Mouse (Mus musculus) T-cell, adult 2 months (primary cell): Measurements from ENCODE around the gene Plcg1.

Experiments
- DNase-seq: peaks from one replicate; pipeline ENCODE4 v3.0.0; 2022; ENCODE audit warnings: low spot score

Gene Plcg1

DNA sequence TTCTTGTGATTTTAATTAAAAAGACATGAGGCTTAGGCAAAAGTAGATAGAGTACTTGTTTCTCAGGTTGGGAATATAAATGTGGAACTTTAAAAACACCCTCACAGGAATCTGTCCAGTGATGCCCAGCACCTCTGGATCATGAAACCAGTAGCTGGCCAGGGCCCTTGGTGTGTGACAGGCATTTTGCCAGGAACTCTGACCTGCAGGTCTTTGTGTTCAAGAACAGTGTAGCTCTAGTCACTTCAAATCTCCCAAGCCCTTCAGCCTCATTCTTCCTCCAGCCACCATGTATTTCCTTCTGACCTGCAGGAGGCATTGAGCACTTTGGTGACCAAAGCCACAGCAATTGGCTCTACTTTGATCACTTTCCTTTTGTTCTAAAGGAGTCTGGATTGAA, 39.3 kb downstream of the Plcg1 start:
- no peak for DNase-seq

- DNase-seq, result no peak
These were observed 39.8 kb downstream of the Plcg1 start for GRCm38 (mm10) chr2:160770871-160771270.

- DNase-seq, result no peak
These were observed 40.5 kb downstream of the Plcg1 start for GRCm38 (mm10) chr2:160771325-160772276.

DNA sequence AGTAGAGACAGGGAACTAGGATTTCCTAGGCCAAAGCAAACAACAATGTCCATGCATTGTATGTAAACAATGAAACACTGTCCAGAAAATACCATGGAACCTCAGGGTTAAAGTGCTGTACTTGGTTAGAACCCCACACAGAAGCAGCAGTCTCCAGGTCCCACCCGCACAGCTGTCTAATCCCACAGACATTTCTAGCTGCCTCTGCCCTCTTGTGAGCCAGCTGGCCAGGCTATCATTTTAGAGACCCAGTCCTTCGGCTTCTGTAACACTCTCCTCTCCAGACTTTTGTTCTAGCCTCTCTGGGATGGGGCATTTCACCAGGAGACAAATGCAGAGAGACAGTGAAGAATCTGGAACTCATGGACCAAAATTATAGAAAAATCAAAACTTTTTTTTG, 46.9 kb downstream of the Plcg1 start:
- no peak for DNase-seq

DNA sequence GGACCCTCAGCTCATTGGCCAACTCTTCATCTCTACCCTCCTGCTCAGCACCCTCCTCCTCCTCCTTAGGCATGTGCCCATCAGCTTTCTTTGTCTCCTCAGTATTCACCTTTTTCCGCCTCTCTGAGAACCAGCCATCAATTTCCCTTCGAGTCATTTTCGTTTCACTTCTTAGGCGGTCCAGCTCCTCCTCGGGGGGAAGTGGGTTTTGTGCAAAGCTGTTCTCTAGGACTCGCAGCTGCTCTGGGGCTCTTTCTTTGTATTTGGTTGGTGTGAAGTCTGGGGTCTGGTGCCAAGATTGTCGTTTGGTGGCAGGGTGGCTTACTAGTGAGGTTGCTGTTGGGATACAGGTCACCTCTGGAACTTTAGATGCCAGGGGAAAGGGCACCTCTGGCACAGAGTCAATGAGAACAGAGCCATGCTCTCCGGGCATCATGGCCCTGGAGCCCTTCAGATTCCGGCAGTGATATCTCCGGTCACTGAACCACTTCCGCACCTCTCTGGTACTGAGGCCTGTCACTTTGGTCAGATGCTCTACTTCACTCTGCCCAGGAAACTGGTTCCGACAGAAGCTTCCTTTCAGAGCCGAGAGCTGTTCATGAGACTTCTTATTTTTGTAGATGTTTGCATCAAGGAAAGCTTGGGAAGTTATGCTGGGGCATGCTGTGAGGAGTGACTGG, 49.2 kb downstream of the Plcg1 start:
- DNase-seq, result peak; percentile 39

- DNase-seq, result no peak
These were observed 49.7 kb downstream of the Plcg1 start for GRCm38 (mm10) chr2:160780834-160781219.

- DNase-seq, result no peak
These were observed 55.2 kb downstream of the Plcg1 start for GRCm38 (mm10) chr2:160786333-160786732.

DNA sequence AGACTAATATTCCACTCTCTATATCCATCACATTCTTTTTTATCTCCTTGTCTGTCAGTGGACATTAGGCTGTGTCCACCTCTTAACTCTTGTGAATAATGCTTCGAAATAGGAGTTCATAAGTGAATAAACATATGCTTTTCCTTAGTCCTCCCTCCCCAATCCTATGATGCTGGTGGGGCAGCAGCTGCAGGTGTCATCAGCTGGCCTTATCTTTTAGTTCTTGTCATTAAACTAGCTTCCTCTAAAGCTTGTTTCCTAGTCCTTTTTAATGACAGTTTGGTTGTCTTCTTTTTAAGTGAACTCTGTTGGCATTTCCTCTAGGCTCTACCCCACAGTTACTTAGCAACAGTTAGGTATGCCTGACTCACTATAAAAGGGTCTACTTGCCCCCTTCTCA, 57.9 kb downstream of the Plcg1 start:
- no peak for DNase-seq

DNA sequence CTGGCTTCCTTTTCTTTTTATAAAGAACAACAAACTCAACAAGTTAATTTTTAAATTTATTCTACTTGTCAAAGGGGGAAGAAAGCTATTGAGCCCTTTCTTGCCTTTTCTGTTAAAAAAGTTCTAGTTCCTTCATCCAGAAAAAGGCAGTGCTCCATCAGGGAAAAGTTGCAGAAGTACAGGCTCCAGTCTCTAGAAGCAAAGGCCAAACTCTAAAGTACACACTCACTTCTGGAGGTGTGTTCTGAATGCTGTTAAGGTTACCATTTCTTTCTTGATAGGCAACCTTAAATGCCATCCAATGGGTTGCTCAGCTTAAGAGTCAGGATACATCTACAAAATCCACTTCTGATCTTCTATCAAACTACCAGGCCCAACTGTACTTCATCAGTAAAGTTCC, 58.6 kb downstream of the Plcg1 start:
- DNase-seq, result no peak

DNA sequence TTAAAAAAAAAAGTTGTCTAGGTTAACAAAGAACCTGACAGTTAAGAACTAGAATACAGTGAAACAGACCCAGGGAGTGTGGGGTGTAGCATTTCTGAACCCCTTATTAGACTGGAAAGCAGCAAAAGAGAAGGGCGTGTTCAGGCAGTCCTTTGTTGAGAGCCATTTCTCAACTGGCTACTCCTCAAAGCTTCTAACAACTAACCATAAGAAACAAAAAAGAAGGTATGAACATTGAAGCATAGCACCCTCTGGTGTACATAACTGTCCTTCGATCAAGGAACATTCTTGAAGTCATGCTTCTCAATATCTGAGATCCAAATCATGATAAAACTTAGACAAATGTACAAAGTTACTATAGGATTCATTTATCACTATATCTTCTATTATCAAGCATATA, 62.0 kb downstream of the Plcg1 start:
- peak; percentile 36 for DNase-seq

DNA sequence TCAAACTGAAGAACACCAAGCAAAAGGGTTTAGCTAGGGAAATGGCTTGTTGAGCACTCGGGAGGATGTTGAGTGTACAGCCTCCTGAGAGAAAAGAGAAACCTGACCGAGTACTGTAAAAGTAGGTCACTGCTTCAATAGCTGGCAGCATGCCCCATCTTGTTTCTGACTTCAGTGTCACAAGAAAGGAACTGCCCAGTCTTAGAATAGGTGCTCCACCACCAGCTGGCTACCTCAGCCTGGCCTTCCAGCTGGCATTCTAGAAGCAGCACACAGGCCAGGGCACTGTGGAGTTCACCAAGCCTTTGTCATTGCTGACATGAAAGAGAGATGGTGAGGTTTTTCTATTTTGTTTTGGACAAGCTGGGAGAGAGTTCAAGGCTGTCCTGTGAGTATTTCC, 65.9 kb downstream of the Plcg1 start:
- no peak for DNase-seq

- no peak for DNase-seq
These were observed 67.1 kb downstream of the Plcg1 start for GRCm38 (mm10) chr2:160798206-160798605.

- DNase-seq, result no peak
These were observed 69.9 kb downstream of the Plcg1 start for GRCm38 (mm10) chr2:160800967-160801366.

GRCm38 (mm10) chr2:160802326-160802725, 71.2 kb downstream of the Plcg1 start:
- DNase-seq, result no peak

DNA sequence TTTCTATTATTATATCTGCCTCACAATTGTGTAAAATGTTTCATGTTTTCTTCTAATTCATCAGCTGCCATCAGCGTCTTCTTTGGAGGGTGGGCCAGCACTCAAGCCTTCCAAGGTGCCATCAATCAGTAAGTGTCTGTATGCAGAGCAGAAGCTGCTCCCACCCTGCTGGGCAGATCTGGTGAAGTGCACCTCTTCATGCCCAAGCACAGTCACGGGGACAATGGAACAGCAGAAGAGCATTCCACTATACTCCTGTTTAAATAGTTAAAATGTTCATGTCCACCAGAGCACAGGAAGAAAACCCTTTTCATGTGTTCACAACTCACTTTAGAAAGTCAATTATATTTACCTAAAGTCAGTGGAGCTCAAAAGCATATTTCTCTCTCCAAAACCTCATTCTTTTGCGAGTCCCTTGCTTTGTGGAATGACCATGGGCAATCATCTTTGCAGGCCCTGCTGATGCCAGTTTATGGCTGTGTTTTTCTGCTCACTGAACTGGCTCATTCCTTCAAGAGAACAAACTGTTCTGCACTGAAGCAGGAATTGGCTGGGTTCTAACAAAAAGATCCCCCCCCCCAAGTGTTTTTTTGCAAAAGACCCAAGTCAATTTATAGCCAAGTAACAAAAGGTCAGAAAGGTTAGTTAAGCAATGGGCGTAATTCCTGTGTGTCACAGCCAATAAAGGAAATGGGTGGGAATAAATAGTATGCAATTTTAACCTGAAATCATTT, 73.9 kb downstream of the Plcg1 start:
- no peak for DNase-seq

DNA sequence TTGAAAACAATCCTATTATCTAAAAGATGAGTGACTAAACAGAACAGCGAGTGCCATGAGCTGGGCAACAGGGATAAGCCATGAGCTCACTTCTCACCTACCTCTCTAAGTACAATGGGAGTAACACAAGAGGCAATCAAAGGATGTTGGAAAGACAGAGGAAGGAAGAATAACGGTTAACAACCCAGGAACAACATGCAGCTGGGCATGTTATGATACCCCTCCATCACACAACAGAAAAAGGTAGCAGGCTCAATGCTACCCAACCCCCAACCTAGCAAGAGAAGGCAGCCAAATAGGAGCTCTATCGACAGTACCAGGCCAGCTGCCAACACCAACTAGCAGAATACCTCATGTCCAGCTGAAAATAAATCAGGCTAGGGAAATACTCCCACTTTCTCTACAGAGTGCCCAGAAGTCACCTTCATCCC, 75.0 kb downstream of the Plcg1 start:
- no peak for DNase-seq

GRCm38 (mm10) chr2:160810376-160810775, 79.3 kb downstream of the Plcg1 start:
- no peak for DNase-seq

DNA sequence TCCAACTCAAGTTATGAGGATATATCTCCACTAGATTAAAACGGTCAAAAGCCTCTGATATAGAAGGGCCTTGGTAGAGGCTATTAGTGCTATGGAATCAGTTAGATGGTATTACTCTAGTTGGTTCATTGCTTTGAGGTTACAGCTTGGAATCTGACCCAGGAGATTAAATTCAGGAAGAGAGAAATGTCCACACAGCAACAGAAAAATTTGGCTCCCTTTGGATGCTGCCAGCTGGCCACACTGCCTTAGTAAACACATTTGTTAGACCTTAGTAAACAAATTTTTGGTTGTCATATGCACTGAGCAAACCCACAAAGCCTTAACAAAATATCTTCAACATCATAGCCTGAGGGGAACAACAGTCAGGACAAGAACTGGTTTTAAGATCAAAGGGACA, 79.7 kb downstream of the Plcg1 start:
- no peak for DNase-seq
